Mouse (Mus musculus): Measurements from ENCODE around the gene Zfp511. TPM values are rescaled to one million over a fixed set of nuclear protein-coding genes. Genes with fewer than 3 reads are reported as not detected.

Gene Zfp511
- polyA plus RNA-seq, 1 experiment from 2014 or later: 27.7 TPM

- H3K36me3 ChIP-seq: peaks cover 87% of the 10 kb centered on the region
These were observed 29.2 kb upstream of the Zfp511 start for GRCm38 (mm10) chr7:140006861-140007611.

GRCm38 (mm10) chr7:140007781-140008180 is 28.4 kb upstream of the Zfp511 start:
- H3K27me3 ChIP-seq (replicated peaks): no peaks in the 10 kb centered on the region
- no peak overlapping the region for H3K4me2 ChIP-seq
- peaks cover 80% of the 10 kb centered on the region for H3K36me3 ChIP-seq
- no peak overlapping the region for H3K4me3 ChIP-seq
- WGBS: 90% methylated on average over 9 of the region's 9 CpGs
- no peak overlapping the region for H3K27ac ChIP-seq (replicated peaks)
- H3K9ac ChIP-seq: no peak overlapping the region
- H3K9me3 ChIP-seq: no peaks in the 10 kb centered on the region
- H3K4me1 ChIP-seq: no peaks in the 10 kb centered on the region
- no peak for ATAC-seq (ENCODE audit: extremely low read depth, insufficient number of reproducible peaks, low FRiP score, low TSS enrichment)

More at GRCm38 (mm10) chr7:140006861-140007611, 29.2 kb upstream of the Zfp511 start:
- Histone ChIP-seq H3K9me3 (no peaks in the 10 kb centered on the region), H3K27ac (replicated peaks) (no peak overlapping the region), H3K9ac (no peak overlapping the region), H3K4me3 (no peak overlapping the region), H3K4me1 (no peaks in the 10 kb centered on the region), H3K27me3 (replicated peaks) (no peaks in the 10 kb centered on the region), H3K4me2 (no peak overlapping the region)
- WGBS: 87% methylated on average over 9 of the region's 9 CpGs
- ATAC-seq (ENCODE audit: extremely low read depth, insufficient number of reproducible peaks, low FRiP score, low TSS enrichment): no peak

- no peak for ATAC-seq (ENCODE audit: extremely low read depth, insufficient number of reproducible peaks, low FRiP score, low TSS enrichment)
- 96% methylated on average over 17 of the region's 17 CpGs for WGBS
- H3K27me3 ChIP-seq (replicated peaks): no peaks in the 10 kb centered on the region
- no peak overlapping the region for H3K4me3 ChIP-seq
- H3K36me3 ChIP-seq: peaks cover 53% of the 10 kb centered on the region
- no peak overlapping the region for H3K27ac ChIP-seq (replicated peaks)
- no peak overlapping the region for H3K9ac ChIP-seq
- no peaks in the 10 kb centered on the region for H3K4me1 ChIP-seq
- no peak overlapping the region for H3K4me2 ChIP-seq
- no peaks in the 10 kb centered on the region for H3K9me3 ChIP-seq
These were observed 24.9 kb upstream of the Zfp511 start for GRCm38 (mm10) chr7:140011336-140011735.

GRCm38 (mm10) chr7:140031771-140032170 is 4.4 kb upstream of the Zfp511 start:
- 91% methylated on average over 12 of the region's 12 CpGs for WGBS
- H3K4me2 ChIP-seq: no peak overlapping the region
- no peaks in the 10 kb centered on the region for H3K9me3 ChIP-seq
- ATAC-seq (ENCODE audit: extremely low read depth, insufficient number of reproducible peaks, low FRiP score, low TSS enrichment): no peak
- peaks cover 57% of the 10 kb centered on the region for H3K36me3 ChIP-seq
- no peak overlapping the region for H3K27ac ChIP-seq (replicated peaks)
- no peaks in the 10 kb centered on the region for H3K27me3 ChIP-seq (replicated peaks)
- peaks cover 15% of the 10 kb centered on the region for H3K4me1 ChIP-seq
- no peak overlapping the region for H3K4me3 ChIP-seq
- H3K9ac ChIP-seq: no peak overlapping the region

- WGBS: 95% methylated on average over 10 of the region's 10 CpGs
- no peak for ATAC-seq (ENCODE audit: extremely low read depth, insufficient number of reproducible peaks, low FRiP score, low TSS enrichment)
- no peaks in the 10 kb centered on the region for H3K9me3 ChIP-seq
- no peak overlapping the region for H3K27ac ChIP-seq (replicated peaks)
- H3K9ac ChIP-seq: no peak overlapping the region
- no peak overlapping the region for H3K4me3 ChIP-seq
- H3K27me3 ChIP-seq (replicated peaks): no peaks in the 10 kb centered on the region
- peaks cover 57% of the 10 kb centered on the region for H3K36me3 ChIP-seq
- no peak overlapping the region for H3K4me2 ChIP-seq
- H3K4me1 ChIP-seq: peaks cover 21% of the 10 kb centered on the region
These were observed 3.8 kb upstream of the Zfp511 start for GRCm38 (mm10) chr7:140032366-140032765.

GRCm38 (mm10) chr7:140033386-140033785 is 2.8 kb upstream of the Zfp511 start:
- Histone ChIP-seq H3K4me1 (peaks cover 23% of the 10 kb centered on the region), H3K9ac (no peak overlapping the region), H3K4me2 (no peak overlapping the region), H3K9me3 (no peaks in the 10 kb centered on the region), H3K27me3 (replicated peaks) (no peaks in the 10 kb centered on the region), H3K27ac (replicated peaks) (no peak overlapping the region), H3K4me3 (no peak overlapping the region), H3K36me3 (peaks cover 52% of the 10 kb centered on the region)
- WGBS: 91% methylated on average over 9 of the region's 9 CpGs
- ATAC-seq (ENCODE audit: extremely low read depth, insufficient number of reproducible peaks, low FRiP score, low TSS enrichment): no peak

- Histone ChIP-seq H3K4me3 (peak overlapping the region; percentile 68), H3K36me3 (peaks cover 45% of the 10 kb centered on the region), H3K9me3 (no peaks in the 10 kb centered on the region), H3K27me3 (replicated peaks) (no peaks in the 10 kb centered on the region), H3K27ac (replicated peaks) (peak overlapping the region; percentile 90), H3K4me2 (peak overlapping the region; percentile 83), H3K9ac (peak overlapping the region; percentile 94), H3K4me1 (peaks cover 23% of the 10 kb centered on the region)
- no peak for ATAC-seq (ENCODE audit: extremely low read depth, insufficient number of reproducible peaks, low FRiP score, low TSS enrichment)
- 18% methylated on average over 7 of the region's 7 CpGs for WGBS
These were observed 735 bp upstream of the Zfp511 start for GRCm38 (mm10) chr7:140035456-140035855.

- peak overlapping the region; percentile 68 for H3K4me3 ChIP-seq
- no peak overlapping the region for H3K27ac ChIP-seq (replicated peaks)
- 48% methylated on average over 3 of the region's 3 CpGs for WGBS
- H3K4me1 ChIP-seq: peaks cover 23% of the 10 kb centered on the region
- H3K36me3 ChIP-seq: peaks cover 36% of the 10 kb centered on the region
- no peaks in the 10 kb centered on the region for H3K27me3 ChIP-seq (replicated peaks)
- no peaks in the 10 kb centered on the region for H3K9me3 ChIP-seq
- H3K9ac ChIP-seq: peak overlapping the region; percentile 94
- peak overlapping the region; percentile 83 for H3K4me2 ChIP-seq
- ATAC-seq (ENCODE audit: extremely low read depth, insufficient number of reproducible peaks, low FRiP score, low TSS enrichment): no peak
These were observed 972 bp downstream of the Zfp511 start for GRCm38 (mm10) chr7:140037171-140037555.

- ATAC-seq (ENCODE audit: extremely low read depth, insufficient number of reproducible peaks, low FRiP score, low TSS enrichment): no peak
- 51% methylated on average over 3 of the region's 3 CpGs for WGBS
- Histone ChIP-seq H3K27me3 (replicated peaks) (peaks cover 46% of the 10 kb centered on the region), H3K27ac (replicated peaks) (no peak overlapping the region), H3K4me3 (no peak overlapping the region), H3K4me2 (no peak overlapping the region), H3K9ac (no peak overlapping the region), H3K9me3 (no peaks in the 10 kb centered on the region), H3K4me1 (peaks cover 2% of the 10 kb centered on the region), H3K36me3 (peaks cover 22% of the 10 kb centered on the region)
These were observed 6.5 kb downstream of the Zfp511 start for GRCm38 (mm10) chr7:140042728-140043127.

- H3K4me1 ChIP-seq: peaks cover 23% of the 10 kb centered on the region
- H3K9me3 ChIP-seq: no peaks in the 10 kb centered on the region
- 66% methylated on average over 4 of the region's 4 CpGs for WGBS
These were observed 9.4 kb downstream of the Zfp511 start for GRCm38 (mm10) chr7:140045546-140045945.

GRCm38 (mm10) chr7:140047811-140048311 is 11.7 kb downstream of the Zfp511 start:
- H3K4me2 ChIP-seq: peak overlapping the region; percentile 84
- WGBS: under 1% methylated on average over 33 of the region's 33 CpGs

More at GRCm38 (mm10) chr7:140045546-140045945, 9.4 kb downstream of the Zfp511 start:
- H3K9ac ChIP-seq: no peak overlapping the region
- ATAC-seq (ENCODE audit: extremely low read depth, insufficient number of reproducible peaks, low FRiP score, low TSS enrichment): no peak
- H3K27ac ChIP-seq (replicated peaks): no peak overlapping the region
- peaks cover 74% of the 10 kb centered on the region for H3K27me3 ChIP-seq (replicated peaks)
- H3K36me3 ChIP-seq: peaks cover 8% of the 10 kb centered on the region
- H3K4me3 ChIP-seq: no peak overlapping the region
- H3K4me2 ChIP-seq: no peak overlapping the region

More at GRCm38 (mm10) chr7:140047811-140048311, 11.7 kb downstream of the Zfp511 start:
- H3K9ac ChIP-seq: 0 out of 2 replicates have a peak overlapping the region, but pooled peaks have one; percentile 26
- H3K27me3 ChIP-seq (replicated peaks): peaks cover 97% of the 10 kb centered on the region
- peaks cover 23% of the 10 kb centered on the region for H3K4me1 ChIP-seq
- no peaks in the 10 kb centered on the region for H3K9me3 ChIP-seq
- ATAC-seq (ENCODE audit: extremely low read depth, insufficient number of reproducible peaks, low FRiP score, low TSS enrichment): no peak
- no peak overlapping the region for H3K27ac ChIP-seq (replicated peaks)
- peak overlapping the region; percentile 53 for H3K4me3 ChIP-seq
- H3K36me3 ChIP-seq: no peaks in the 10 kb centered on the region
